9 mouse cellular contexts compared by ENCODE assay signal in the genomic region with DNA sequence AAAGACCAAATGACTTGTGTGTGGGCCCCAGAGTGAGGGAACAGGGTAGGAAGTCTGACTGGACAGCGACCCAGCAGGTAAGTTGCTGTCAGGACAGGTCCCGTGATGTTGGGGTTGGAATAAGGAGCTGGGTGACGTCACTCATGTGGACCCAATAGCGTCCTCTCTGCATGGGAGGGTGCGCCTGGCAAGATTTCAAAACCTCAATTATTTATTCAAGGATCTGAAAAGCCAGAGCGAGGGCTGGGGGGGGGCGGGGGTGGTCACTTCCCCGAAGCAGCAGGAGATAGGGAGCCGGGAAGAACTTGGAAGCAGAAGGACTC. TPM values are rescaled to one million over a fixed set of nuclear protein-coding genes. Genes with fewer than 3 reads are reported as not detected.
A peak's percentile ranks its signal among the peaks of the same experiment; 100 is the strongest.
DNase-seq lines count a peak whose midpoint lies in the region; ATAC-seq lines count a peak whose summit lies in the region.
"Had no signal": no experiment of that assay in that cellular context is flagged by ENCODE, and none has a peak within 500 bp of the region (broad histone marks: within the 10 kb centered on the region; RNA-seq: fewer than 3 reads in every experiment).

No protein-coding gene starts in this region.

- peak overlapping the region; percentile 84 for H3K9ac ChIP-seq in heart, embryonic 13.5 days
- peak overlapping the region; percentile 71; the same call in 1 of the 2 replicates for H3K9ac ChIP-seq in hindbrain, embryonic 14.5 days
- no peak overlapping the region for H3K9ac ChIP-seq in liver, embryonic 15.5 days

- peak overlapping the region; percentile 77 for H3K4me3 ChIP-seq in heart, embryonic 13.5 days
- peak overlapping the region; percentile 71 for H3K4me3 ChIP-seq in hindbrain, embryonic 14.5 days (replicated peaks; ENCODE audit: low read length)
- 0 out of 2 replicates have a peak overlapping the region, but pooled peaks have one; percentile 62 for H3K4me3 ChIP-seq in liver, embryonic 15.5 days (replicated peaks)

- peaks cover 26% of the 10 kb centered on the region for H3K4me1 ChIP-seq in heart, embryonic 13.5 days
- H3K4me1 ChIP-seq in hindbrain, embryonic 14.5 days (replicated peaks; ENCODE audit: control insufficient read depth, insufficient read depth, low read length) = peaks cover 11% of the 10 kb centered on the region; the same call in 1 of the 2 replicates
- H3K4me1 ChIP-seq in liver, embryonic 15.5 days (replicated peaks) = peaks cover 19% of the 10 kb centered on the region

- H3K36me3 ChIP-seq in heart, embryonic 13.5 days = no peaks in the 10 kb centered on the region
- H3K36me3 ChIP-seq in hindbrain, embryonic 14.5 days (replicated peaks; ENCODE audit: control insufficient read depth, insufficient read depth) = no peaks in the 10 kb centered on the region
- H3K36me3 ChIP-seq in liver, embryonic 15.5 days (replicated peaks) = no peaks in the 10 kb centered on the region

- intact Hi-C loops in heart, postnatal 14 days (cut with DNase I) = loop anchor here (5.0 kb wide), 2 partner anchors 39 to 266 kb away; no protein-coding TSS in a partner anchor

- no peak for ATAC-seq in heart, embryonic 13.5 days (ENCODE audit: extremely low read depth, insufficient number of reproducible peaks, low FRiP score, low TSS enrichment)
- ATAC-seq in hindbrain, embryonic 14.5 days (ENCODE audit: low FRiP score) = no peak; the same call in 1 of the 2 replicates
- ATAC-seq in liver, embryonic 15.5 days (ENCODE audit: insufficient read depth) = no peak

- no peak for DNase-seq in heart, postnatal 14 days
- peak; percentile 88 for DNase-seq in brain, adult 2 months (ENCODE audit: low read depth, low spot score)
- DNase-seq in hindbrain, embryonic 14.5 days (ENCODE audit: low spot score) = peak; percentile 59
- DNase-seq in telencephalon, adult 2 months (ENCODE audit: low read depth, low spot score) = peak; percentile 50
- no peak for DNase-seq in c-Kit-positive CD71-positive TER-119-positive erythroid progenitor cells, embryonic 14.5 days (ENCODE audit: low spot score)
- no peak for DNase-seq in urinary bladder, postnatal 36 days (ENCODE audit: low spot score in 2 of 2)

- H3K27me3 ChIP-seq in heart, embryonic 13.5 days (replicated peaks) = peaks cover 65% of the 10 kb centered on the region
- peaks cover 33% of the 10 kb centered on the region for H3K27me3 ChIP-seq in hindbrain, embryonic 14.5 days (ENCODE audit: control insufficient read depth, insufficient read depth, low read length)
- peaks cover 87% of the 10 kb centered on the region for H3K27me3 ChIP-seq in liver, embryonic 15.5 days

- H3K9me3 ChIP-seq in heart, embryonic 13.5 days = no peaks in the 10 kb centered on the region
- no peaks in the 10 kb centered on the region for H3K9me3 ChIP-seq in hindbrain, embryonic 14.5 days (ENCODE audit: control insufficient read depth, low read length)
- H3K9me3 ChIP-seq in liver, embryonic 15.5 days (replicated peaks) = no peaks in the 10 kb centered on the region

- H3K4me2 ChIP-seq in heart, embryonic 13.5 days = peak overlapping the region; percentile 99
- peak overlapping the region; percentile 99 for H3K4me2 ChIP-seq in hindbrain, embryonic 14.5 days (replicated peaks)
- H3K4me2 ChIP-seq in liver, embryonic 15.5 days = peak overlapping the region; percentile 88; the same call in 1 of the 2 replicates

- H3K27ac ChIP-seq in heart, embryonic 13.5 days (replicated peaks) = no peak overlapping the region
- no peak overlapping the region for H3K27ac ChIP-seq in hindbrain, embryonic 14.5 days
- H3K27ac ChIP-seq in liver, embryonic 15.5 days (replicated peaks) = no peak overlapping the region

- WGBS in heart, embryonic 13.5 days = 2% methylated on average over 9 of the region's 9 CpGs
- 2% methylated on average over 7 of the region's 9 CpGs for WGBS in hindbrain, embryonic 14.5 days
- WGBS in liver, embryonic 15.5 days (ENCODE audit: insufficient replicate concordance) = 4% methylated on average over 9 of the region's 9 CpGs

RNA-seq across cellular contexts. Expression of gene Gpr3, which starts 0.9 kb away (rescaled TPM):
- polyA plus RNA-seq in heart, embryonic 13.5 days (2015; fragmentation: Nextera tagmentation; extraction: Ambion mirVana) = 0.14 and 0.28 TPM in 2 replicates
- total RNA-seq in heart, postnatal 14 days (2021) = under 1 TPM in 1 of 2 experiments, not detected in 1; 0.22 TPM
- 1.5 and 2.3 TPM in 2 replicates for polyA plus RNA-seq in hindbrain, embryonic 14.5 days (2014; fragmentation: Nextera tagmentation; extraction: Ambion mirVana)
- not detected in 2 replicates for polyA plus RNA-seq in liver, embryonic 15.5 days (2015; fragmentation: Nextera tagmentation; extraction: Ambion mirVana)

RNA-seq across cellular contexts. Expression of gene Cd164l2, which starts 1.3 kb away (rescaled TPM):
- 0.56 and 0.57 TPM in 2 replicates for polyA plus RNA-seq in heart, embryonic 13.5 days (2015; fragmentation: Nextera tagmentation; extraction: Ambion mirVana)
- not detected for total RNA-seq in heart, postnatal 14 days (2021)
- 2.2 TPM in 2 replicates for polyA plus RNA-seq in hindbrain, embryonic 14.5 days (2014; fragmentation: Nextera tagmentation; extraction: Ambion mirVana)
- not detected in 2 replicates for polyA plus RNA-seq in liver, embryonic 15.5 days (2015; fragmentation: Nextera tagmentation; extraction: Ambion mirVana)
- total RNA-seq: hematopoietic stem cell, adult 5-6 weeks had no signal

RNA-seq across cellular contexts. Expression of gene Map3k6, which starts 27.4 kb away (rescaled TPM):
- polyA plus RNA-seq in heart, embryonic 13.5 days (2015; fragmentation: Nextera tagmentation; extraction: Ambion mirVana) = 2.3 and 2.6 TPM in 2 replicates
- 10 to 100 TPM; 22.4 to 22.5 TPM for total RNA-seq in heart, postnatal 14 days (2021)
- polyA plus RNA-seq in hindbrain, embryonic 14.5 days (2014; fragmentation: Nextera tagmentation; extraction: Ambion mirVana) = 1.7 and 3.0 TPM in 2 replicates
- 2.0 and 2.9 TPM in 2 replicates for polyA plus RNA-seq in liver, embryonic 15.5 days (2015; fragmentation: Nextera tagmentation; extraction: Ambion mirVana)

RNA-seq across cellular contexts. Expression of gene Sytl1, which starts 49.7 kb away (rescaled TPM):
- 0.32 and 0.78 TPM in 2 replicates for polyA plus RNA-seq in heart, embryonic 13.5 days (2015; fragmentation: Nextera tagmentation; extraction: Ambion mirVana)
- total RNA-seq in heart, postnatal 14 days (2021) = 1 to 10 TPM in 1 of 2 experiments, under 1 TPM in 1; 0.84 to 2.4 TPM
- polyA plus RNA-seq in hindbrain, embryonic 14.5 days (2014; fragmentation: Nextera tagmentation; extraction: Ambion mirVana) = 0.26 and 0.43 TPM in 2 replicates
- 0.92 and 1.0 TPM in 2 replicates for polyA plus RNA-seq in liver, embryonic 15.5 days (2015; fragmentation: Nextera tagmentation; extraction: Ambion mirVana)

Comparison
In these comparisons a context has a peak if more than half of its experiments do, and no peak if none do; other contexts are left out.
1. DNase-seq: peak in brain, adult 2 months (single experiment), hindbrain, embryonic 14.5 days (single experiment) and telencephalon, adult 2 months (single experiment); none in heart, postnatal 14 days (0 of 2), c-Kit-positive CD71-positive TER-119-positive erythroid progenitor cells, embryonic 14.5 days (single experiment) and urinary bladder, postnatal 36 days (0 of 2).
2. Peak in every context shown above with its lines, with median percentiles within 50 percentile points of each other: H3K4me2 ChIP-seq and H3K4me3 ChIP-seq.